Mouse (Mus musculus): ENCODE measurements around the gene Aars2. TPM values are rescaled to one million over a fixed set of nuclear protein-coding genes. Genes with fewer than 3 reads are reported as not detected.

Aars2 gene
- polyA plus RNA-seq, 1 experiment from 2014 or later = 16.8 TPM

- Histone ChIP-seq H3K36me3 (ENCODE audit: poor library complexity, severe bottlenecking) (no peaks in the 10 kb centered on the region), H3K27me3 (no peaks in the 10 kb centered on the region), H3K4me3 (no peak overlapping the region), H3K9me3 (replicated peaks) (peaks cover 9% of the 10 kb centered on the region; the same call in 1 of the 2 replicates), H3K4me1 (peaks cover 14% of the 10 kb centered on the region), H3K4me2 (no peak overlapping the region), H3K27ac (no peak overlapping the region), H3K9ac (no peak overlapping the region; the same call in 1 of the 2 replicates)
- peak; percentile 34 for ATAC-seq
- 19% methylated on average over 12 of the region's 12 CpGs for WGBS
These were observed 28.3 kb upstream of the Aars2 start for GRCm38 (mm10) chr17:45478234-45478825.

GRCm38 (mm10) chr17:45480429-45480828 is 26.2 kb upstream of the Aars2 start:
- no peak for ATAC-seq
- Histone ChIP-seq H3K4me3 (no peak overlapping the region), H3K27ac (no peak overlapping the region), H3K36me3 (ENCODE audit: poor library complexity, severe bottlenecking) (no peaks in the 10 kb centered on the region), H3K4me1 (0 out of 2 replicates have a peak, but pooled peaks cover 4% of the 10 kb centered on the region), H3K4me2 (no peak overlapping the region), H3K27me3 (no peaks in the 10 kb centered on the region), H3K9ac (no peak overlapping the region), H3K9me3 (replicated peaks) (peaks cover 9% of the 10 kb centered on the region; the same call in 1 of the 2 replicates)
- WGBS = 26% methylated on average over 2 of the region's 2 CpGs

- Histone ChIP-seq H3K4me3 (no peak overlapping the region), H3K27me3 (no peaks in the 10 kb centered on the region), H3K4me1 (no peaks in the 10 kb centered on the region), H3K27ac (no peak overlapping the region), H3K9ac (no peak overlapping the region), H3K36me3 (ENCODE audit: poor library complexity, severe bottlenecking) (no peaks in the 10 kb centered on the region), H3K9me3 (replicated peaks) (peaks cover 9% of the 10 kb centered on the region; the same call in 1 of the 2 replicates), H3K4me2 (no peak overlapping the region)
- ATAC-seq = no peak
- WGBS = 82% methylated on average over 7 of the region's 7 CpGs
These were observed 21.1 kb upstream of the Aars2 start for GRCm38 (mm10) chr17:45485581-45485980.

GRCm38 (mm10) chr17:45487216-45487615 is 19.4 kb upstream of the Aars2 start:
- H3K9me3 ChIP-seq (replicated peaks) = no peaks in the 10 kb centered on the region
- no peak overlapping the region for H3K4me3 ChIP-seq
- no peak overlapping the region for H3K9ac ChIP-seq
- H3K4me1 ChIP-seq = no peaks in the 10 kb centered on the region
- H3K27me3 ChIP-seq = no peaks in the 10 kb centered on the region
- ATAC-seq = no peak
- no peak overlapping the region for H3K27ac ChIP-seq
- 26% methylated on average over 5 of the region's 5 CpGs for WGBS
- H3K36me3 ChIP-seq (ENCODE audit: poor library complexity, severe bottlenecking) = no peaks in the 10 kb centered on the region
- no peak overlapping the region for H3K4me2 ChIP-seq

GRCm38 (mm10) chr17:45488321-45489254 is 18.1 kb upstream of the Aars2 start:
- no peaks in the 10 kb centered on the region for H3K36me3 ChIP-seq (ENCODE audit: poor library complexity, severe bottlenecking)
- H3K27me3 ChIP-seq = no peaks in the 10 kb centered on the region
- no peak overlapping the region for H3K27ac ChIP-seq
- 89% methylated on average over 23 of the region's 23 CpGs for WGBS
- H3K9ac ChIP-seq = no peak overlapping the region
- H3K4me2 ChIP-seq = no peak overlapping the region
- no peaks in the 10 kb centered on the region for H3K9me3 ChIP-seq (replicated peaks)
- H3K4me1 ChIP-seq = no peaks in the 10 kb centered on the region
- no peak for ATAC-seq
- H3K4me3 ChIP-seq = no peak overlapping the region

- H3K27ac ChIP-seq = no peak overlapping the region
- H3K9ac ChIP-seq = no peak overlapping the region
- H3K27me3 ChIP-seq = no peaks in the 10 kb centered on the region
- H3K9me3 ChIP-seq (replicated peaks) = no peaks in the 10 kb centered on the region
- H3K4me1 ChIP-seq = no peaks in the 10 kb centered on the region
- 90% methylated on average over 6 of the region's 6 CpGs for WGBS
- no peaks in the 10 kb centered on the region for H3K36me3 ChIP-seq (ENCODE audit: poor library complexity, severe bottlenecking)
- ATAC-seq = no peak
- H3K4me2 ChIP-seq = no peak overlapping the region
- no peak overlapping the region for H3K4me3 ChIP-seq
These were observed 16.9 kb upstream of the Aars2 start for GRCm38 (mm10) chr17:45489736-45490135.

- no peaks in the 10 kb centered on the region for H3K4me1 ChIP-seq
- H3K27me3 ChIP-seq = no peaks in the 10 kb centered on the region
- H3K36me3 ChIP-seq (ENCODE audit: poor library complexity, severe bottlenecking) = no peaks in the 10 kb centered on the region
- 84% methylated on average over 13 of the region's 13 CpGs for WGBS
- H3K27ac ChIP-seq = no peak overlapping the region
- ATAC-seq = no peak
- no peak overlapping the region for H3K4me3 ChIP-seq
- H3K9me3 ChIP-seq (replicated peaks) = no peaks in the 10 kb centered on the region
- H3K4me2 ChIP-seq = no peak overlapping the region
- H3K9ac ChIP-seq = no peak overlapping the region
These were observed 16.0 kb upstream of the Aars2 start for GRCm38 (mm10) chr17:45490532-45491154.

- Histone ChIP-seq H3K4me2 (no peak overlapping the region), H3K4me1 (no peaks in the 10 kb centered on the region), H3K4me3 (no peak overlapping the region), H3K36me3 (ENCODE audit: poor library complexity, severe bottlenecking) (no peaks in the 10 kb centered on the region), H3K9me3 (replicated peaks) (no peaks in the 10 kb centered on the region), H3K9ac (no peak overlapping the region), H3K27me3 (no peaks in the 10 kb centered on the region), H3K27ac (no peak overlapping the region)
- WGBS = 78% methylated on average over 11 of the region's 11 CpGs
- ATAC-seq = no peak
These were observed 11.2 kb upstream of the Aars2 start for GRCm38 (mm10) chr17:45495398-45495797.

GRCm38 (mm10) chr17:45498397-45498796 is 8.2 kb upstream of the Aars2 start:
- H3K9ac ChIP-seq = no peak overlapping the region
- H3K4me3 ChIP-seq = no peak overlapping the region
- H3K27me3 ChIP-seq = no peaks in the 10 kb centered on the region
- H3K4me2 ChIP-seq = no peak overlapping the region
- H3K36me3 ChIP-seq (ENCODE audit: poor library complexity, severe bottlenecking) = no peaks in the 10 kb centered on the region
- no peaks in the 10 kb centered on the region for H3K4me1 ChIP-seq
- no peak overlapping the region for H3K27ac ChIP-seq
- H3K9me3 ChIP-seq (replicated peaks) = no peaks in the 10 kb centered on the region
- WGBS = 86% methylated on average over 13 of the region's 13 CpGs
- ATAC-seq = no peak

GRCm38 (mm10) chr17:45499516-45499915 is 7.1 kb upstream of the Aars2 start:
- Histone ChIP-seq H3K9me3 (replicated peaks) (no peaks in the 10 kb centered on the region), H3K27ac (no peak overlapping the region), H3K9ac (no peak overlapping the region), H3K4me3 (no peak overlapping the region), H3K36me3 (ENCODE audit: poor library complexity, severe bottlenecking) (no peaks in the 10 kb centered on the region), H3K4me2 (no peak overlapping the region), H3K4me1 (no peaks in the 10 kb centered on the region), H3K27me3 (no peaks in the 10 kb centered on the region)
- ATAC-seq = no peak
- 57% methylated on average over 2 of the region's 2 CpGs for WGBS

GRCm38 (mm10) chr17:45500981-45501380 is 5.7 kb upstream of the Aars2 start:
- H3K27ac ChIP-seq = no peak overlapping the region
- WGBS = 45% methylated on average over 4 of the region's 4 CpGs
- ATAC-seq = no peak
- H3K36me3 ChIP-seq (ENCODE audit: poor library complexity, severe bottlenecking) = no peaks in the 10 kb centered on the region
- peaks cover under 1% of the 10 kb centered on the region for H3K4me1 ChIP-seq
- no peak overlapping the region for H3K4me3 ChIP-seq
- no peak overlapping the region; the same call in 1 of the 2 replicates for H3K9ac ChIP-seq
- no peaks in the 10 kb centered on the region for H3K27me3 ChIP-seq
- no peaks in the 10 kb centered on the region for H3K9me3 ChIP-seq (replicated peaks)
- no peak overlapping the region for H3K4me2 ChIP-seq

GRCm38 (mm10) chr17:45502324-45502723 is 4.3 kb upstream of the Aars2 start:
- Histone ChIP-seq H3K4me1 (peaks cover 10% of the 10 kb centered on the region), H3K9me3 (replicated peaks) (no peaks in the 10 kb centered on the region), H3K27me3 (no peaks in the 10 kb centered on the region), H3K27ac (no peak overlapping the region), H3K9ac (no peak overlapping the region), H3K36me3 (ENCODE audit: poor library complexity, severe bottlenecking) (no peaks in the 10 kb centered on the region), H3K4me2 (no peak overlapping the region), H3K4me3 (no peak overlapping the region)
- 64% methylated on average over 4 of the region's 4 CpGs for WGBS
- ATAC-seq = no peak

All from forebrain, embryonic 13.5 days (tissue).